Mouse (Mus musculus): ENCODE data around the gene Aldh1a2.

DNA sequence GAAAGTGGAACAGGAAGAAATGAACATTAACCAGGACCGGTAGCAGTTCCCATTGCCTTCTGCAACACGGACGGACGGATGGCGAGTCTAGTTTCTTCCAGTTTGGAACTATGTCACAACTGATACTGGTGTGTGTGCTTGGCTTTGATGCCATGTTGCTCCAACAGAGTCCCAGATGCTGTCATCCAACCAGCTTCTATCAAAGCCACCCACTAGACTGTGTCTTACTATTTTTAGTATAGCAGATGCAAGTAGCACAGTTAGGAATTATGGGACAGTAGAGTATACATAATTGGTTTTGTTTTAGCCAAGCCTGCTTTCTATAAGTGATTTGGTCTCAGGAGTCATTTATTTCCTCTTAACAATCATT is 26.8 kb downstream of the Aldh1a2 start:
- TF ChIP-seq POLR2A (IDR thresholded peaks at IDR 0.05; ENCODE audit: low read depth, low read length) = no peak
- no peak for TF ChIP-seq CTCF (conservative IDR thresholded peaks at IDR 0.05; ENCODE audit: insufficient read depth, insufficient read length, low read depth, low read length)

Data from kidney, adult 2 months (tissue).